Mouse (Mus musculus): ENCODE results near the gene Ccdc85a.

DNA sequence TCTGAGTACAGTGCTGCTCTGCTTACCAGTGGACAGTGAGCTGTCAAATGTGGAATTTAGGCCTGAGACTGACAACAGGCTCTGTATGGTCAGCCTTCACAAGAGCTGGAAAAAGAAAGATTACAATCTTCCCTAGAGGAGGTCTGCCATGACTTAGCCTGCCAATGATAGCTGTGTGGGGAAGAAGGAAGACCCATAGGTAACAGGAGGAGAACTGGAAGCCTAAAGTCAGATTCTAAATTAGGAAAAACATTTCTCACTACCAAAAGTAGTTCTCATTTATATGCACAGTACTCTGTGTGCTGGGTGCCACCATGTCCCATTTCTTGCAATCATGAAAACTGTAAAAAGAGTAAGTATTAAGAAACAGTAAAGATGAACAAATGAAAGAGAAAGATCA, 90.8 kb downstream of the Ccdc85a start:
- TF ChIP-seq POLR2A (IDR thresholded peaks at IDR 0.05; ENCODE audit: extremely low read depth, insufficient read depth, low read length) = no peak
- TF ChIP-seq CTCF (IDR thresholded peaks at IDR 0.05; ENCODE audit: low read depth, low read length) = no peak
